Comparison of ENCODE assay signal across 23 mouse cellular contexts in the genomic region with DNA sequence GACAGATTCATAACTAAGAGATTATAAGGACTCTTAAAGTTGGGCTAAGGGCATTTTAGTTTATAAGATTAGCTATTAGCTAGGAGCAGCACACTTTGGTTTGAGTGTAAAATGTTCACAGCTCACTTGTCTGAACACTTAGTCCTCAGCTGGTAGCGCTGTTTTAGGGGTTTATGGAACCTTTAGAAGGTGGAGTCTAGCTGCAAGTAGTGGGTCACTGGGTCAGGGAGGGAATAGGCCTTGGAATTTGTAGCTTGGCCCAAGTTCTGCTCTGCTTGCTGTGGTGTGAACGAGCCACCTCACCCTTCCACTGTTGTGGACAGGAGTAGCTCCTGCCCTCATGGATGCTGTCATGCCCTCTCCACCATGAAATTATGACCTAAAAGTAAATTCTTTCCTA. TPM values are rescaled to one million over a fixed set of nuclear protein-coding genes. Genes with fewer than 3 reads are reported as not detected.
"Had no signal": no experiment of that assay in that cellular context is flagged by ENCODE, and none has a peak within 500 bp of the region (broad histone marks: within the 10 kb centered on the region; RNA-seq: fewer than 3 reads in every experiment).

No protein-coding gene starts in this region.

- H3K27me3 ChIP-seq: midbrain, embryonic 12.5 days; neural tube, embryonic 13.5 days; neural tube, embryonic 15.5 days had no signal

- DNase-seq: lung, adult 18-20 months; lung, embryonic 14.5 days; lung, postnatal 10 days; lung, postnatal 4 days; midbrain, embryonic 14.5 days; retina, postnatal 1 day; right cerebral cortex, adult 18-20 months; right cerebral cortex, postnatal 25 days; right cerebral cortex, postnatal 4 days; spleen, adult 18-20 months; thymus, adult 18-20 months; thymus, postnatal 14 days; thymus, postnatal 36 days had no signal

- H3K4me2 ChIP-seq: lung, embryonic 14.5 days; midbrain, embryonic 12.5 days; neural tube, embryonic 13.5 days; neural tube, embryonic 15.5 days had no signal

- H3K9ac ChIP-seq: lung, embryonic 14.5 days; midbrain, embryonic 12.5 days; neural tube, embryonic 13.5 days; neural tube, embryonic 15.5 days had no signal

- H3K9me3 ChIP-seq: midbrain, embryonic 10.5 days; midbrain, embryonic 12.5 days; neural tube, embryonic 13.5 days; neural tube, embryonic 15.5 days had no signal

- H3K4me3 ChIP-seq: midbrain, embryonic 10.5 days; midbrain, embryonic 12.5 days; myocyte; neural tube, embryonic 13.5 days; neural tube, embryonic 15.5 days had no signal

- H3K4me1 ChIP-seq: midbrain, embryonic 10.5 days; midbrain, embryonic 12.5 days; neural tube, embryonic 13.5 days; neural tube, embryonic 15.5 days had no signal

- H3K27ac ChIP-seq: midbrain, embryonic 10.5 days; midbrain, embryonic 12.5 days; neural tube, embryonic 13.5 days; neural tube, embryonic 15.5 days had no signal

- ATAC-seq: midbrain, embryonic 16.5 days had no signal

- H3K36me3 ChIP-seq: midbrain, embryonic 10.5 days; midbrain, embryonic 12.5 days; neural tube, embryonic 13.5 days; neural tube, embryonic 15.5 days had no signal

RNA-seq across cellular contexts. Expression of a gene that starts 23.3 kb away (rescaled TPM):
- polyA plus RNA-seq: lung, embryonic 14.5 days; lung, embryonic 16.5 days; midbrain, embryonic 14.5 days; midbrain, embryonic 16.5 days; myocyte; neural tube, embryonic 11.5 days; neural tube, embryonic 13.5 days; neural tube, embryonic 15.5 days; small intestine, adult 2 months; stomach, embryonic 14.5 days had no signal
